Mouse (Mus musculus): Measurements from ENCODE around the gene Stard8. TPM values are rescaled to one million over a fixed set of nuclear protein-coding genes. Genes with fewer than 3 reads are reported as not detected.

Stard8 gene
- polyA plus RNA-seq, 1 experiment from 2014 or later = 7.5 TPM

GRCm38 (mm10) chrX:99011281-99011680, 8.2 kb downstream of the Stard8 start:
- H3K27ac ChIP-seq (ENCODE audit: low read length) = no peak overlapping the region
- H3K4me3 ChIP-seq (ENCODE audit: low read length) = no peak overlapping the region
- no peak for ATAC-seq
- H3K4me2 ChIP-seq (ENCODE audit: low read depth, low read length) = no peak overlapping the region
- no peak overlapping the region for H3K9ac ChIP-seq (ENCODE audit: low read depth, low read length)
- no peaks in the 10 kb centered on the region for H3K4me1 ChIP-seq (ENCODE audit: control insufficient read depth, insufficient read depth, low read length)
- no peaks in the 10 kb centered on the region for H3K36me3 ChIP-seq (ENCODE audit: control insufficient read depth, insufficient read depth, low read length)
- no peaks in the 10 kb centered on the region for H3K27me3 ChIP-seq (replicated peaks; ENCODE audit: control insufficient read depth, insufficient read depth, low read length)
- no peaks in the 10 kb centered on the region for H3K9me3 ChIP-seq (ENCODE audit: control insufficient read depth, low read length)
- 46% methylated on average over 3 of the region's 3 CpGs for WGBS

GRCm38 (mm10) chrX:99012486-99012885, 9.4 kb downstream of the Stard8 start:
- Histone ChIP-seq H3K4me3 (ENCODE audit: low read length) (no peak overlapping the region), H3K9ac (ENCODE audit: low read depth, low read length) (no peak overlapping the region), H3K36me3 (ENCODE audit: control insufficient read depth, insufficient read depth, low read length) (no peaks in the 10 kb centered on the region), H3K27me3 (replicated peaks; ENCODE audit: control insufficient read depth, insufficient read depth, low read length) (no peaks in the 10 kb centered on the region), H3K9me3 (ENCODE audit: control insufficient read depth, low read length) (no peaks in the 10 kb centered on the region), H3K4me2 (ENCODE audit: low read depth, low read length) (no peak overlapping the region), H3K4me1 (ENCODE audit: control insufficient read depth, insufficient read depth, low read length) (no peaks in the 10 kb centered on the region), H3K27ac (ENCODE audit: low read length) (no peak overlapping the region)
- no peak for ATAC-seq
- WGBS = 75% methylated on average over 3 of the region's 3 CpGs

GRCm38 (mm10) chrX:99015705-99016104, 12.7 kb downstream of the Stard8 start:
- ATAC-seq = peak; percentile 56; the same call in 1 of the 2 replicates
- Histone ChIP-seq H3K27ac (ENCODE audit: low read length) (no peak overlapping the region), H3K4me3 (ENCODE audit: low read length) (no peak overlapping the region), H3K4me1 (ENCODE audit: control insufficient read depth, insufficient read depth, low read length) (no peaks in the 10 kb centered on the region), H3K4me2 (ENCODE audit: low read depth, low read length) (no peak overlapping the region), H3K27me3 (replicated peaks; ENCODE audit: control insufficient read depth, insufficient read depth, low read length) (no peaks in the 10 kb centered on the region), H3K9ac (ENCODE audit: low read depth, low read length) (no peak overlapping the region), H3K36me3 (ENCODE audit: control insufficient read depth, insufficient read depth, low read length) (no peaks in the 10 kb centered on the region), H3K9me3 (ENCODE audit: control insufficient read depth, low read length) (no peaks in the 10 kb centered on the region)
- 58% methylated on average over 2 of the region's 2 CpGs for WGBS

GRCm38 (mm10) chrX:99016987-99017386, 13.9 kb downstream of the Stard8 start:
- Histone ChIP-seq H3K27ac (ENCODE audit: low read length) (no peak overlapping the region), H3K4me2 (ENCODE audit: low read depth, low read length) (no peak overlapping the region), H3K4me3 (ENCODE audit: low read length) (no peak overlapping the region), H3K9ac (ENCODE audit: low read depth, low read length) (no peak overlapping the region), H3K9me3 (ENCODE audit: control insufficient read depth, low read length) (no peaks in the 10 kb centered on the region), H3K36me3 (ENCODE audit: control insufficient read depth, insufficient read depth, low read length) (no peaks in the 10 kb centered on the region), H3K4me1 (ENCODE audit: control insufficient read depth, insufficient read depth, low read length) (no peaks in the 10 kb centered on the region), H3K27me3 (replicated peaks; ENCODE audit: control insufficient read depth, insufficient read depth, low read length) (no peaks in the 10 kb centered on the region)
- peak; percentile 18; the same call in 1 of the 2 replicates for ATAC-seq
- WGBS = 47% methylated on average over 8 of the region's 8 CpGs

DNA sequence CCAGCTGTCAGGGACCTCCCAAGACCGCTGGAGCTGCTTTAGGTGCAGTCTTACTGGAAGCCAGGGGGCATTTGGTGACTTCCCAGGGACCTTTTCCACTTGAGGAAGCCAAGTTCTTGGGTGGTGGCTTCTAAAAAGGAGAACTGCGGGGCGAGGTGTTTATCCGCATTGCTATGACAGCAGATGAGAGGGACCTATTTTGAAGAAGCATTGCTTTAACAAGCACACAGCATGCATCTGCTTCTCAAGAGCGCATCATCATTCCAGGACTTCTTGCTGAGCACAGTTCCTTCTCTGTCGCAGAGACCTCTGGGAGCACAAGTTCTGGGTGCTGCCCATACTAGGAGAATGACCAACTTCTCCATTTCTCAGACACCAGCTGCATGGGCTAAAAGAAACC, 14.8 kb downstream of the Stard8 start:
- Histone ChIP-seq H3K27me3 (replicated peaks; ENCODE audit: control insufficient read depth, insufficient read depth, low read length) (no peaks in the 10 kb centered on the region), H3K4me2 (ENCODE audit: low read depth, low read length) (no peak overlapping the region), H3K4me3 (ENCODE audit: low read length) (no peak overlapping the region), H3K36me3 (ENCODE audit: control insufficient read depth, insufficient read depth, low read length) (no peaks in the 10 kb centered on the region), H3K4me1 (ENCODE audit: control insufficient read depth, insufficient read depth, low read length) (no peaks in the 10 kb centered on the region), H3K9me3 (ENCODE audit: control insufficient read depth, low read length) (no peaks in the 10 kb centered on the region), H3K9ac (ENCODE audit: low read depth, low read length) (no peak overlapping the region), H3K27ac (ENCODE audit: low read length) (no peak overlapping the region)
- ATAC-seq = no peak
- 84% methylated on average over 6 of the region's 6 CpGs for WGBS

GRCm38 (mm10) chrX:99019303-99019702, 16.3 kb downstream of the Stard8 start:
- no peaks in the 10 kb centered on the region for H3K36me3 ChIP-seq (ENCODE audit: control insufficient read depth, insufficient read depth, low read length)
- WGBS = 70% methylated on average over 4 of the region's 4 CpGs
- no peak for ATAC-seq

GRCm38 (mm10) chrX:99020215-99020614, 17.2 kb downstream of the Stard8 start:
- Histone ChIP-seq H3K27ac (ENCODE audit: low read length) (no peak overlapping the region), H3K27me3 (replicated peaks; ENCODE audit: control insufficient read depth, insufficient read depth, low read length) (peaks cover 4% of the 10 kb centered on the region; the same call in 1 of the 2 replicates), H3K4me1 (ENCODE audit: control insufficient read depth, insufficient read depth, low read length) (no peaks in the 10 kb centered on the region), H3K4me3 (ENCODE audit: low read length) (no peak overlapping the region), H3K36me3 (ENCODE audit: control insufficient read depth, insufficient read depth, low read length) (no peaks in the 10 kb centered on the region), H3K4me2 (ENCODE audit: low read depth, low read length) (no peak overlapping the region), H3K9ac (ENCODE audit: low read depth, low read length) (no peak overlapping the region), H3K9me3 (ENCODE audit: control insufficient read depth, low read length) (no peaks in the 10 kb centered on the region)
- ATAC-seq = no peak
- 59% methylated on average over 4 of the region's 4 CpGs for whole genome bisulfite sequencing

More at GRCm38 (mm10) chrX:99019303-99019702, 16.3 kb downstream of the Stard8 start:
- H3K4me3 ChIP-seq (ENCODE audit: low read length) = no peak overlapping the region
- no peaks in the 10 kb centered on the region for H3K9me3 ChIP-seq (ENCODE audit: control insufficient read depth, low read length)
- H3K27me3 ChIP-seq (replicated peaks; ENCODE audit: control insufficient read depth, insufficient read depth, low read length) = 0 out of 2 replicates have a peak, but pooled peaks cover 4% of the 10 kb centered on the region
- H3K9ac ChIP-seq (ENCODE audit: low read depth, low read length) = no peak overlapping the region
- no peak overlapping the region for H3K27ac ChIP-seq (ENCODE audit: low read length)
- no peaks in the 10 kb centered on the region for H3K4me1 ChIP-seq (ENCODE audit: control insufficient read depth, insufficient read depth, low read length)
- no peak overlapping the region for H3K4me2 ChIP-seq (ENCODE audit: low read depth, low read length)

DNA sequence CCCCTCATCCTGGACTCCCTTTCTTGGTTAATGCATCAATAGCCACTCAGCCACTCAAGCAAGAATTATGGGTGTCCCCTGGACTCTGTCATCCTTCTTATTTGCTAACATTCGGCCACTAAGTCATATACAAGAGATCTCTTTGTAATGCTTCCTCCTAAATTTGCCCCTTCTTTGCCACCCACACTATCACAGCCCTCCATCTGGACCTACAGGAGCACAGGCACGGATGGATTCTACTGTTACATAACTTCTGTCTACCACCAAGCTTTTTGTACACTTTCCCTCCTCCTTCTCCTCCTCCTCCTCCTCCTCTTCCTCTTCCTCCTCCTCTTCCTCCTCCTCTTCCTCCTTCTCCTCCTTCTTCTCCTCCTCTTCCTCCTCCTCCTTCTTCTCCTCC, 18.5 kb downstream of the Stard8 start:
- Histone ChIP-seq H3K9ac (ENCODE audit: low read depth, low read length) (no peak overlapping the region), H3K4me2 (ENCODE audit: low read depth, low read length) (no peak overlapping the region), H3K27ac (ENCODE audit: low read length) (no peak overlapping the region), H3K4me1 (ENCODE audit: control insufficient read depth, insufficient read depth, low read length) (no peaks in the 10 kb centered on the region), H3K4me3 (ENCODE audit: low read length) (no peak overlapping the region), H3K9me3 (ENCODE audit: control insufficient read depth, low read length) (no peaks in the 10 kb centered on the region), H3K36me3 (ENCODE audit: control insufficient read depth, insufficient read depth, low read length) (no peaks in the 10 kb centered on the region), H3K27me3 (replicated peaks; ENCODE audit: control insufficient read depth, insufficient read depth, low read length) (peaks cover 6% of the 10 kb centered on the region; the same call in 1 of the 2 replicates)
- WGBS = 60% methylated on average over 2 of the region's 2 CpGs
- ATAC-seq = no peak

- Histone ChIP-seq H3K27me3 (replicated peaks; ENCODE audit: control insufficient read depth, insufficient read depth, low read length) (peaks cover 10% of the 10 kb centered on the region; the same call in 1 of the 2 replicates), H3K4me2 (ENCODE audit: low read depth, low read length) (no peak overlapping the region), H3K4me3 (ENCODE audit: low read length) (no peak overlapping the region), H3K27ac (ENCODE audit: low read length) (no peak overlapping the region), H3K9me3 (ENCODE audit: control insufficient read depth, low read length) (no peaks in the 10 kb centered on the region), H3K4me1 (ENCODE audit: control insufficient read depth, insufficient read depth, low read length) (no peaks in the 10 kb centered on the region; the same call in 1 of the 2 replicates), H3K36me3 (ENCODE audit: control insufficient read depth, insufficient read depth, low read length) (no peaks in the 10 kb centered on the region), H3K9ac (ENCODE audit: low read depth, low read length) (no peak overlapping the region)
- WGBS = 88% methylated on average over 1 of the region's 1 CpGs
- no peak for ATAC-seq
These were observed 20.9 kb downstream of the Stard8 start for GRCm38 (mm10) chrX:99023951-99024350.

GRCm38 (mm10) chrX:99035407-99035806, 32.4 kb downstream of the Stard8 start:
- H3K4me3 ChIP-seq (ENCODE audit: low read length) = no peak overlapping the region
- no peak overlapping the region for H3K27ac ChIP-seq (ENCODE audit: low read length)
- H3K9ac ChIP-seq (ENCODE audit: low read depth, low read length) = no peak overlapping the region
- ATAC-seq = no peak
- H3K9me3 ChIP-seq (ENCODE audit: control insufficient read depth, low read length) = no peaks in the 10 kb centered on the region
- 45% methylated on average over 3 of the region's 3 CpGs for WGBS
- no peak overlapping the region for H3K4me2 ChIP-seq (ENCODE audit: low read depth, low read length)
- no peaks in the 10 kb centered on the region for H3K4me1 ChIP-seq (ENCODE audit: control insufficient read depth, insufficient read depth, low read length)
- peaks cover 4% of the 10 kb centered on the region for H3K27me3 ChIP-seq (replicated peaks; ENCODE audit: control insufficient read depth, insufficient read depth, low read length)
- no peaks in the 10 kb centered on the region for H3K36me3 ChIP-seq (ENCODE audit: control insufficient read depth, insufficient read depth, low read length)

Data from intestine, embryonic 16.5 days (tissue).